Mouse (Mus musculus) c-Kit-positive CD71-positive TER-119-positive erythroid progenitor cells, embryonic 14.5 days (primary cell): ENCODE results near the gene Thtpa.

Source experiments
- DNase-seq: peaks from one replicate; pipeline ENCODE4 v3.0.0-alpha.2; 2013; ENCODE audit warnings: low spot score

The Thtpa gene

GRCm38 (mm10) chr14:55139313-55139712 lies 44.7 kb downstream of the Thtpa start:
- DNase-seq = no peak

- DNase-seq = no peak
Measured at GRCm38 (mm10) chr14:55146324-55146723, 51.7 kb downstream of the Thtpa start.

- DNase-seq = no peak
Measured at GRCm38 (mm10) chr14:55146829-55147401, 52.3 kb downstream of the Thtpa start.

GRCm38 (mm10) chr14:55148363-55148915 lies 53.9 kb downstream of the Thtpa start:
- DNase-seq = peak; percentile 52
